Mouse (Mus musculus) limb, embryonic 13.5 days (tissue): ENCODE measurements around the gene Luc7l2. TPM values are rescaled to one million over a fixed set of nuclear protein-coding genes. Genes with fewer than 3 reads are reported as not detected.

Experiments used
- ATAC-seq: fragments of 200-750 bp; cut with Nextera tagmentation; 2 replicates; pipeline ENCODE4 v1.8.0; 2017; ENCODE audit warnings: low read depth, moderate number of reproducible peaks, moderate TSS enrichment; ENCODE audit not compliant: low FRiP score
- H3K27ac ChIP-seq: fragments of 300-500 bp; sonication (generic); 2 replicates; pipeline ENCODE4 v1.5.1; 2015; ENCODE audit warnings: inconsistent platforms, mild to moderate bottlenecking, moderate library complexity
- H3K27me3 ChIP-seq: fragments of 300-500 bp; sonication (generic); 2 replicates; pipeline ENCODE4 v1.6.1; 2015; ENCODE audit warnings: mild to moderate bottlenecking, inconsistent platforms
- H3K36me3 ChIP-seq: fragments of 300-500 bp; sonication (generic); 2 replicates; pipeline ENCODE4 v1.6.1; 2015; ENCODE audit warnings: inconsistent platforms, mild to moderate bottlenecking, moderate library complexity
- H3K4me1 ChIP-seq: fragments of 300-500 bp; sonication (generic); 2 replicates; pipeline ENCODE4 v1.6.1; 2015; ENCODE audit warnings: inconsistent platforms
- H3K4me2 ChIP-seq: fragments of 300-500 bp; sonication (generic); replicated peaks from 2 replicates; pipeline ENCODE4 v1.6.1; 2015; ENCODE audit warnings: inconsistent platforms, mild to moderate bottlenecking, moderate library complexity
- H3K4me3 ChIP-seq: fragments of 300-500 bp; sonication (generic); 2 replicates; pipeline ENCODE4 v1.5.1; 2015; ENCODE audit warnings: moderate library complexity, mild to moderate bottlenecking, inconsistent platforms
- H3K9ac ChIP-seq: fragments of 300-500 bp; sonication (generic); 2 replicates; pipeline ENCODE4 v1.6.1; 2015; ENCODE audit warnings: mild to moderate bottlenecking, inconsistent platforms
- H3K9me3 ChIP-seq: fragments of 300-500 bp; sonication (generic); 2 replicates; pipeline ENCODE4 v1.6.1; 2016; ENCODE audit warnings: inconsistent platforms
- WGBS: fragments of 180-500 bp; shearing (Covaris S2); methylation state at CpG from one replicate; pipeline ENCODE4 v1.1.7; 2015; 5-methylcytosine and 5-hydroxymethylcytosine counted together
- microRNA-seq: library from miRNA; unstranded; fragments of <30 nt; microRNA quantifications from one replicate; pipeline ENCODE4, GENCODE M21; 2016
- polyA plus RNA-seq: library from polyadenylated mRNA; unstranded; fragments of >200 nt; fragmentation: Nextera tagmentation; extraction: Ambion mirVana; gene quantifications from 2 replicates; pipeline ENCODE4 v1.2.1, GENCODE M21; 2015

The Luc7l2 gene
- polyA plus RNA-seq, 1 experiment from 2014 or later, result 62.8 TPM

- Histone ChIP-seq H3K9me3 (no peaks in the 10 kb centered on the region), H3K4me3 (peak within 1 kb of the TSS; percentile 60), H3K9ac (peak within 1 kb of the TSS; percentile 71), H3K4me1 (peaks cover 19% of the 10 kb centered on the region), H3K27me3 (peaks cover 94% of the 10 kb centered on the region), H3K4me2 (peak within 1 kb of the TSS; percentile 99), H3K27ac (no peak within 1 kb of the TSS), H3K36me3 (0 out of 2 replicates have a peak, but pooled peaks cover 4% of the 10 kb centered on the region)
- ATAC-seq, result peak; percentile 80
- WGBS, result 2% methylated on average over 50 of the region's 60 CpGs
Measured at GRCm38 (mm10) chr6:38636852-38637618, 85.9 kb downstream of the Luc7l2 start, which contains the start of gene Klrg2. Gene Klrg2 (minus strand): TSS chr6:38637242.

DNA sequence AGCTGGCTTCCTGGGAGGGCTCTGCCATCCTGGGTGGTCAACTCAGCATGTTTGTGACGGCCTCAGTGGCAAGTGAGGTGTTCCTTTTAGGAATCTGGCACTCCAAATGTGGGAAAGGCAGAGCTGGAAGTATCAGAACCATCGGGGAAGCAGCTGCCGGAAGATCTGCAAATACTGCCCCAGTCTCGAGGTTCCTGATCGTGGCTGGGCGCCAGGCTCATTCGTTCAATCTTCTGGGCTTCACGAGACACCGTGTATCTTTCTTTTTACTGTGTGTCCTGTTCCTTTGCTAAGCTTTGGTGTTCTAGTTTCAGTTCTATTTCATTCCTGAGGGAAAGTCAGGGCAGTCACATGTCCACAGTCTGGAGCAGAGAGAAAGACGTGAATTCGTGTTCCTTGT is 89.3 kb downstream of the Luc7l2 start:
- no peak overlapping the region for H3K27ac ChIP-seq
- H3K4me2 ChIP-seq, result no peak overlapping the region
- H3K36me3 ChIP-seq, result no peaks in the 10 kb centered on the region
- 64% methylated on average over 11 of the region's 11 CpGs for WGBS
- peaks cover 75% of the 10 kb centered on the region for H3K27me3 ChIP-seq
- ATAC-seq, result no peak
- H3K9me3 ChIP-seq, result no peaks in the 10 kb centered on the region
- H3K9ac ChIP-seq, result no peak overlapping the region
- no peak overlapping the region for H3K4me3 ChIP-seq
- peaks cover 19% of the 10 kb centered on the region for H3K4me1 ChIP-seq

- ATAC-seq, result no peak
- WGBS, result 64% methylated on average over 5 of the region's 5 CpGs
- no peak overlapping the region for H3K4me3 ChIP-seq
- H3K9ac ChIP-seq, result no peak overlapping the region
- no peaks in the 10 kb centered on the region for H3K36me3 ChIP-seq
- peaks cover 67% of the 10 kb centered on the region for H3K27me3 ChIP-seq
- H3K9me3 ChIP-seq, result no peaks in the 10 kb centered on the region
- H3K4me1 ChIP-seq, result peaks cover 11% of the 10 kb centered on the region
- no peak overlapping the region for H3K4me2 ChIP-seq
- H3K27ac ChIP-seq, result no peak overlapping the region
Measured at GRCm38 (mm10) chr6:38641228-38641627, 90.1 kb downstream of the Luc7l2 start.

DNA sequence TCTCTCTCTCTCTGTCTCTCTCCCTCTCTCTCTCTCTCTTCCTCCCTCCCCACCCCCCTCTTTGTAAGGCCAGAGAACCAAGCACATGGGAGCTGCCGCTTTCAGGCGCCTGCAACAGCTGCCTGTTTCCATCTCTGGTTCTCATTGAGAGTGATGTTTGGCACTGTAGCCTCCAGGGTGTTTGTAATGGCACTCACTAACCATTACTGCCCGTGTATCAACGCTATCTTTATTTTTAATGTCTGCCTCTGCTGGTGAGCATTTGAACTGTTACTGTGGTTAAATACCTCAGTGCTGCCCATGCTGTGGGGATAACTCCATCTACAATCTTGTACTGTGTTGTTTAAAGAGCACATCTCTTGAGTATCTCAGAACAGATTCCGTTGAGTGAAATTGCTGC is 90.5 kb downstream of the Luc7l2 start:
- Histone ChIP-seq H3K4me2 (no peak overlapping the region), H3K9ac (no peak overlapping the region), H3K27ac (no peak overlapping the region), H3K36me3 (no peaks in the 10 kb centered on the region), H3K4me1 (peaks cover 6% of the 10 kb centered on the region), H3K4me3 (no peak overlapping the region), H3K27me3 (peaks cover 62% of the 10 kb centered on the region), H3K9me3 (no peaks in the 10 kb centered on the region)
- ATAC-seq, result no peak
- WGBS, result 39% methylated on average over 5 of the region's 5 CpGs

DNA sequence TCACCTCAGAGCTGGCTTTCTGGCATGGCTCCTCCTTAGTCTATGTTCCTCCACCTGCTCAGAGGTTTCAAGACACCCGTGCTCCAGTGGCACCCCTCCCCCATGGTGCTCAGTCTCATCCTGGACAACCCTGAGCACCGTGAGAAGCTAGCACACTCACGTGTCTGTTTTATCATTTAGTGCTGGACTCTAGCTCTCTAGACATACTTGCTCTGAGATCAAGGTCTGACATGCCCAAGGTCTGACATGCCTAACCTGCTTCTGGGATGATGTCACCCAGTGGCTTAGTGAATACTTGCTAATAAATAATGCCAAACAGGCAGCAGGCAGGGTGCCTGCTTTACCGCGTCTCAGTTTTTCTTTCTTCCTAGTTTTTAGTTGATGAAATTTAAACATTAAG is 91.5 kb downstream of the Luc7l2 start:
- H3K27me3 ChIP-seq, result peaks cover 53% of the 10 kb centered on the region
- no peak overlapping the region for H3K4me2 ChIP-seq
- H3K4me1 ChIP-seq, result no peaks in the 10 kb centered on the region
- no peak overlapping the region for H3K9ac ChIP-seq
- WGBS, result 55% methylated on average over 5 of the region's 5 CpGs
- H3K27ac ChIP-seq, result no peak overlapping the region
- no peaks in the 10 kb centered on the region for H3K36me3 ChIP-seq
- ATAC-seq, result peak; percentile 64
- H3K4me3 ChIP-seq, result no peak overlapping the region
- H3K9me3 ChIP-seq, result no peaks in the 10 kb centered on the region

DNA sequence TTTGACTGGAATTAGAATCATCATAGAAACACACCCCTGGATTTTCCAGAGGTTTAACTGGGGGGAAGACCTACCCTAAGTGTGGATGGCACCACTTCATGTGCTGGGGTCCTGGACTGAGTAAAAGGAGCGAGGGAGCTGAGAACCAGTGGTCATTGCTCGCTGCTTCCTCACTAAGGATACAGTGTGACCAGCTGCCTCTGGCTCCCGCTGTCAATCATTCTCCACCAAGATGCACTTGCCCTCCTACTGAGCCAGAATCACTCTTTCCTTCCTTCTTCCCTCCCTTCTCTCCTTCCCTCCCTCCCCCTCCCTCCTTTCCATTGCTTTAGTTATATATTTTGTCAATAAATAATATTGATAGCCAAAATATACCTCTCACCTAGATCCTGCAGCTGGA is 91.9 kb downstream of the Luc7l2 start:
- H3K36me3 ChIP-seq, result no peaks in the 10 kb centered on the region
- H3K27ac ChIP-seq, result no peak overlapping the region
- peaks cover 48% of the 10 kb centered on the region for H3K27me3 ChIP-seq
- H3K9me3 ChIP-seq, result no peaks in the 10 kb centered on the region
- no peak overlapping the region for H3K4me2 ChIP-seq
- no peak overlapping the region for H3K4me3 ChIP-seq
- no peaks in the 10 kb centered on the region for H3K4me1 ChIP-seq
- H3K9ac ChIP-seq, result no peak overlapping the region
- no peak for ATAC-seq
- WGBS, result 67% methylated on average over 3 of the region's 3 CpGs

GRCm38 (mm10) chr6:38649545-38649944 is 98.4 kb downstream of the Luc7l2 start:
- Histone ChIP-seq H3K36me3 (no peaks in the 10 kb centered on the region), H3K27me3 (no peaks in the 10 kb centered on the region), H3K27ac (no peak overlapping the region), H3K9ac (no peak overlapping the region), H3K4me3 (no peak overlapping the region), H3K4me1 (no peaks in the 10 kb centered on the region), H3K9me3 (no peaks in the 10 kb centered on the region), H3K4me2 (no peak overlapping the region)
- no peak for ATAC-seq
- 77% methylated on average over 3 of the region's 3 CpGs for WGBS

GRCm38 (mm10) chr6:38650263-38650937 is 99.3 kb downstream of the Luc7l2 start:
- ATAC-seq, result no peak; the same call in 1 of the 2 replicates
- Histone ChIP-seq H3K4me2 (no peak overlapping the region), H3K4me3 (no peak overlapping the region), H3K27ac (no peak overlapping the region), H3K9me3 (no peaks in the 10 kb centered on the region), H3K27me3 (no peaks in the 10 kb centered on the region), H3K36me3 (no peaks in the 10 kb centered on the region), H3K9ac (no peak overlapping the region), H3K4me1 (no peaks in the 10 kb centered on the region)
- 42% methylated on average over 14 of the region's 14 CpGs for whole genome bisulfite sequencing

Small RNAs within 50 kb of the gene (microRNA-seq; reads per million reads assigned to microRNA genes)
- gene Mir7670, result not detected

Other genes starting within 250 kb of the Luc7l2 start
- gene Zc3hav1, start 196.7 kb upstream of the Luc7l2 start, polyA plus RNA-seq, result 2.9 and 3.3 TPM in 2 replicates
- gene Ttc26, start 169.9 kb upstream of the Luc7l2 start, polyA plus RNA-seq, result 9.0 and 10.3 TPM in 2 replicates
- 16.7 and 18.9 TPM in 2 replicates for gene Ubn2, start 117.4 kb upstream of the Luc7l2 start, polyA plus RNA-seq
- gene Fmc1, start 17.8 kb upstream of the Luc7l2 start, polyA plus RNA-seq, result 96.9 and 98.5 TPM in 2 replicates
- gene Klrg2, start 85.9 kb downstream of the Luc7l2 start, polyA plus RNA-seq, result 0.45 TPM in 2 replicates
- 2.8 and 3.4 TPM in 2 replicates for gene Clec2l, start 111.7 kb downstream of the Luc7l2 start, polyA plus RNA-seq